Mouse (Mus musculus) liver, embryonic 14.5 days (tissue): ENCODE data around the gene Cnr2.

Source experiments
- CTCF ChIP-seq: IDR thresholded peaks from 2 replicates; pipeline ENCODE4 v1.5.1; 2016; ENCODE audit warnings: antibody characterized with exemption, low read depth, control low read depth
- EP300 ChIP-seq: IDR thresholded peaks from 2 replicates; pipeline ENCODE4 v1.6.1; 2016; ENCODE audit warnings: antibody characterized with exemption, low read depth

- no peak for TF ChIP-seq CTCF
- TF ChIP-seq EP300 = no peak
Observed at GRCm38 (mm10) chr4:135870227-135871023, 24.8 kb upstream of the Cnr2 start.
